Mouse (Mus musculus): ENCODE data around the gene Ankrd24. TPM values are rescaled to one million over a fixed set of nuclear protein-coding genes. Genes with fewer than 3 reads are reported as not detected.
"Not testable (repeated sequence)": the region's sequence is repeated elsewhere in the genome, so short reads cannot be mapped to it uniquely, and the experiment has no call there.

Gene Ankrd24
- total and polyA plus RNA-seq, 3 experiments = 9.8 to 16.3 (median 13.4) TPM

DNA sequence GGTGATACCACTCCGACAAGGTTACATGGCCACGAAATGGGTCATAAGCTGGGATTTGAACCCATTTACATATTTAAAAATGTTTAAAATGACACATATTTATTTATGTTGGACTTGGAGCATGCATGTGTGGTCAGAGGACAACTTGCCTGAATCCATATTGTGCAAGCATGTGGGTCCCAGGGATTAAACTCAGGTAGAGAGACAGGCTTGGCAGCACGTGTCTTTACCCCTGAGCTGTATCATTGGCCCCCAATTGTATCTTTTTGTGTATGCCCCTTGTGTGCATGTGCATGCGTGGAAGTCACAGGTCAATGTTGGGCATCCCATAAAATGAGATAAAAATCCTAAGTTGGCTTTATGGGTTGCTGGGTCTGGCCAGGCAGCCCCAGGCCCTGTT is 17.1 kb downstream of the Ankrd24 start:
- H3K4me1 ChIP-seq (ENCODE audit: insufficient read depth, low read depth, low read length) = peaks cover 59% of the 10 kb centered on the region
- H3K27me3 ChIP-seq (ENCODE audit: insufficient read depth, low read length) = no peaks in the 10 kb centered on the region
- TF ChIP-seq CTCF (IDR thresholded peaks at IDR 0.05; ENCODE audit: low read depth, low read length) = no peak
- no peak for TF ChIP-seq GATA2 (IDR thresholded peaks at IDR 0.05; ENCODE audit: borderline replicate concordance, low read depth, low read length)
- TF ChIP-seq POLR2AphosphoS5 (IDR thresholded peaks at IDR 0.05; ENCODE audit: insufficient replicate concordance, low read depth, low read length) = no peak
- no peak for TF ChIP-seq TAL1 (conservative IDR thresholded peaks at IDR 0.05; ENCODE audit: low read depth, low read length)
- ATAC-seq (ENCODE audit: extremely low read depth, insufficient number of reproducible peaks, low FRiP score, poor library complexity, severe bottlenecking) = no peak
- DNase-seq (ENCODE audit: low spot score) = no peak
- no peak overlapping the region for H3K4me3 ChIP-seq (ENCODE audit: low read depth, low read length)
- peaks cover 44% of the 10 kb centered on the region for H3K36me3 ChIP-seq (replicated peaks)
- 0 out of 2 replicates have a peak, but pooled peaks cover 2% of the 10 kb centered on the region for H3K9me3 ChIP-seq (replicated peaks)

DNA sequence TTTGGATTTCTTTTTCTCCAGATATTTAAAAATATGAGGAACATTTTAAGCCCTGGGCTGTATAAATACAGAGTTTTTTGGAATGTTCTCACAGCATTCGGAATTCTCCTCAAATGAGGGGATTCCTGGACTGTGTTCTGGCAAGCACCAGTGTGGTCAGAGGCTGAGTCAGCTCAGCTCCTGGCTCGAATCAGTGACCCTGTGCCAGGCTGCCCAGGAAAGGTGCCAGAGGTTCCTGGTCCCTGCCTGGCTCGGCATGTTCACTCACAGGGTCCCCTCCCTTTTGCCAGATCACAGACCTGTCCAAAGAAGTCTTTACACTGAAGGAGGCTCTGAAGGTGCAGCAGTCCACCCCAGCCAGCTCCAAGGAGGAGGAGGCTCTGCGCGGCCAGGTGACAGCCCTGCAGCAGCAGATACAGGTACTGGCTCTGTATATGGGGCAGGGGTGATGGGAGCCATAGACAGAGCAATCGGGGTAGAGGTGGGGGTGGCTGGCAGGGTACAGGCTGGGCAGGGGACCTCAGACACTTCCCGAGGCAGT is 17.7 kb downstream of the Ankrd24 start:
- Histone ChIP-seq H3K9me3 (replicated peaks) (0 out of 2 replicates have a peak, but pooled peaks cover 2% of the 10 kb centered on the region), H3K4me3 (ENCODE audit: low read depth, low read length) (no peak overlapping the region), H3K4me1 (ENCODE audit: insufficient read depth, low read depth, low read length) (peaks cover 61% of the 10 kb centered on the region), H3K27me3 (ENCODE audit: insufficient read depth, low read length) (no peaks in the 10 kb centered on the region), H3K36me3 (replicated peaks) (peaks cover 45% of the 10 kb centered on the region)
- TF ChIP-seq GATA1 (IDR thresholded peaks at IDR 0.05; ENCODE audit: borderline replicate concordance, low read length) (no peak), POLR2AphosphoS5 (IDR thresholded peaks at IDR 0.05; ENCODE audit: insufficient replicate concordance, low read depth, low read length) (no peak), GATA2 (IDR thresholded peaks at IDR 0.05; ENCODE audit: borderline replicate concordance, low read depth, low read length) (no peak), TAL1 (conservative IDR thresholded peaks at IDR 0.05; ENCODE audit: low read depth, low read length) (no peak), CTCF (IDR thresholded peaks at IDR 0.05; ENCODE audit: low read depth, low read length) (no peak; the same call in 1 of the 2 replicates)
- DNase-seq (ENCODE audit: low spot score) (no peak), ATAC-seq (ENCODE audit: extremely low read depth, insufficient number of reproducible peaks, low FRiP score, poor library complexity, severe bottlenecking) (no peak)

DNA sequence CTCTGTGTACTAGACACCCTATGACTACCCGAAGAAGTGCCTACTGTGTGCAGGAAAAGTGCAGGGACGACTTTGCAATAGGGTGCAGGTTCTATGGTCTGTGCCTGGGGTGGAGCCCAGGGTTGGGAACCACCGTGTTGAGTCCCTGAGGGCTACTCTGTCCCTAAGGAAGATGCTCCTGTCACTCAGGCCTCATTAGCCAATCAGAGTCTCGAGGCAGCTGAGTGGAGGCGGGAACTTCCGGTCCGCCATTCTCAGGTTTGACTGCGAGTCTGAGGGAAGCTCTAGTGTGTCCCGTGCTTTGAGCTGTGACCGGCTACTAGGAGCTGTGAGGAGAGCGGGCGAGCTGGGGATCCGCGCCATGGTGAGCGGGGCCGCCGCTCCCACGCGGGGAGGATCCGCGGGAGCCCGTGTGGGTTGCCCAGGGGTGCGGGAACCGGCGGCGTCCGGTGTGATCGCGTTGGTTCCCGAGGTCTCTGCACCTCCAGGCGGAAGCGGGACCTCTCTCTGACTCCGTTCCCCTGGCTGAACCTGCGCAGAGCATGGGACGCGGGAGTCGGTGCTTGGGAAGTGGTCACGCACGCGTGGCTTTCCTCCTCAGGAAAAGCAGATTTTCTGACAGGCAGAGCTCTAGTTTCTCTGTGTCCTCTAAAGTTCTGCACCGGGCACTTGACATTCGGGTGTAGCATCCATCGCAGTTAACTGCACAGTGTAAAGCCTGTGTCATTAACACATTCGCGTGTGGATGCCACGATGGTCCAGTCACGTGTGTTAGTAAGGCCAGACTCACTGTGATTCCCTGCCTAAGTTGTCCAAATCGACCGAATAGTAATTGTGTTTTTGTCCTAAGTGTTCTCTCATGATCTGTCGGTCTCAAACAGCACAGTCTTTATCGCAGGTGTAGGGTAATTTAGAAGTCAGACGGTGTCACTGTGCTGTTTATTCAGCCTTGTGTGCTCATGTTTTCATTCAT is 20.7 kb downstream of the Ankrd24 start, which contains the start of gene Gm10778:
Gm10778 (plus strand) TSS at position 257 of the 973 bp plus-strand sequence.
- H3K27me3 ChIP-seq (ENCODE audit: insufficient read depth, low read length); H3K9me3 ChIP-seq (replicated peaks): not testable (repeated sequence)
- peaks cover 36% of the 10 kb centered on the region for H3K4me1 ChIP-seq (ENCODE audit: insufficient read depth, low read depth, low read length)
- H3K4me3 ChIP-seq (ENCODE audit: low read depth, low read length) = peak within 1 kb of the TSS; percentile 73
- peaks cover 56% of the 10 kb centered on the region for H3K36me3 ChIP-seq (replicated peaks)
- DNase-seq (ENCODE audit: low spot score) (peak; percentile 89), ATAC-seq (ENCODE audit: extremely low read depth, insufficient number of reproducible peaks, low FRiP score, poor library complexity, severe bottlenecking) (peak; percentile 99)

DNA sequence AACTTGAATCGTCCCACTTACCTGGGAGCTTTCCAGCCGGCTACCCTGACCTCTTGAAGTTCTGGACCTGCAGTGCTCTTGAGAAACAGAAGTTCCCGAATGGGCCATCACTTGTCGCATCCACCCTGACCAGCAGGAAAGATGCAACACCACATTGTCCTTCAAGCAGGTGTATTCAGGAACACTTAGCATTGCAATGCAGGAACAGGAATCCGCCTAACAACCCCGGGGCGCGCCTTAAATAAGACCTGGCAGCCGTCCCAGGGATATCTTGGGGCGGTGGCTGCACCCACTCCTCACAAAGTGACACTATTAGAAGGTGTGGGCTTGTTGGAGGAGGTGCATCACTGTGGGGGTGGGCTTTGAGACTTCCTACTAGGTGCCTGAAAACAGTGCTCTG is 26.8 kb downstream of the Ankrd24 start:
- no peak for TF ChIP-seq GATA1 (IDR thresholded peaks at IDR 0.05; ENCODE audit: borderline replicate concordance, low read length)
- no peak for TF ChIP-seq GATA2 (IDR thresholded peaks at IDR 0.05; ENCODE audit: borderline replicate concordance, low read depth, low read length)
- no peak for TF ChIP-seq CTCF (IDR thresholded peaks at IDR 0.05; ENCODE audit: low read depth, low read length)
- TF ChIP-seq POLR2AphosphoS5 (IDR thresholded peaks at IDR 0.05; ENCODE audit: insufficient replicate concordance, low read depth, low read length) = no peak
- TF ChIP-seq TAL1 (conservative IDR thresholded peaks at IDR 0.05; ENCODE audit: low read depth, low read length) = no peak
- peaks cover 41% of the 10 kb centered on the region for H3K9me3 ChIP-seq (replicated peaks)
- peaks cover 71% of the 10 kb centered on the region for H3K36me3 ChIP-seq (replicated peaks)
- ATAC-seq (ENCODE audit: extremely low read depth, insufficient number of reproducible peaks, low FRiP score, poor library complexity, severe bottlenecking) (no peak), DNase-seq (ENCODE audit: low spot score) (no peak)
- no peaks in the 10 kb centered on the region for H3K27me3 ChIP-seq (ENCODE audit: insufficient read depth, low read length)
- H3K4me3 ChIP-seq (ENCODE audit: low read depth, low read length) = no peak overlapping the region
- H3K4me1 ChIP-seq (ENCODE audit: insufficient read depth, low read depth, low read length) = peaks cover 7% of the 10 kb centered on the region

DNA sequence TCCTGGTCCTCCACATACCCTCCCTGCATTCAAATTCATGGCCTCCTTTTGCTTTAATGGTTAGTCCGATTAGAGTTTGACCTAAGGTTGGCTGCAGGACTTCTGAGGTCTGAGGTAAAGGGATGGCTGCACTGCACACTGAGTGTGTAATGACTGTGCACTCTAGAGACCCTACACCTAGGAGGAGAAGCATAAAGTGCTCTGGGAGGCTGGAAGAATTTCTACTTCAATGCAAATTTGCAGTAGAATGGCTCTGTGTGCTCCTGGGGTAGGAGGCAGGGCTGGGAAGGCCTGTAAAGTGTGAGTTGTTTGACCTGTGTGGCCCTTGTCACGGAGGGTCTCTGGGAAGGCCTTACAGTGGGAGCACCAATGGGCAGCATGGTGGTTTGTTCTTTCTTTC is 27.8 kb downstream of the Ankrd24 start:
- H3K27me3 ChIP-seq (ENCODE audit: insufficient read depth, low read length) = no peaks in the 10 kb centered on the region
- no peaks in the 10 kb centered on the region for H3K4me1 ChIP-seq (ENCODE audit: insufficient read depth, low read depth, low read length)
- ATAC-seq (ENCODE audit: extremely low read depth, insufficient number of reproducible peaks, low FRiP score, poor library complexity, severe bottlenecking) = no peak
- H3K4me3 ChIP-seq (ENCODE audit: low read depth, low read length) = no peak overlapping the region
- peaks cover 61% of the 10 kb centered on the region for H3K36me3 ChIP-seq (replicated peaks)
- H3K9me3 ChIP-seq (replicated peaks) = peaks cover 40% of the 10 kb centered on the region
- TF ChIP-seq GATA2 (IDR thresholded peaks at IDR 0.05; ENCODE audit: borderline replicate concordance, low read depth, low read length) (no peak), GATA1 (IDR thresholded peaks at IDR 0.05; ENCODE audit: borderline replicate concordance, low read length) (no peak), TAL1 (conservative IDR thresholded peaks at IDR 0.05; ENCODE audit: low read depth, low read length) (no peak), CTCF (IDR thresholded peaks at IDR 0.05; ENCODE audit: low read depth, low read length) (no peak), POLR2AphosphoS5 (IDR thresholded peaks at IDR 0.05; ENCODE audit: insufficient replicate concordance, low read depth, low read length) (no peak)
- DNase-seq (ENCODE audit: low spot score) = no peak

DNA sequence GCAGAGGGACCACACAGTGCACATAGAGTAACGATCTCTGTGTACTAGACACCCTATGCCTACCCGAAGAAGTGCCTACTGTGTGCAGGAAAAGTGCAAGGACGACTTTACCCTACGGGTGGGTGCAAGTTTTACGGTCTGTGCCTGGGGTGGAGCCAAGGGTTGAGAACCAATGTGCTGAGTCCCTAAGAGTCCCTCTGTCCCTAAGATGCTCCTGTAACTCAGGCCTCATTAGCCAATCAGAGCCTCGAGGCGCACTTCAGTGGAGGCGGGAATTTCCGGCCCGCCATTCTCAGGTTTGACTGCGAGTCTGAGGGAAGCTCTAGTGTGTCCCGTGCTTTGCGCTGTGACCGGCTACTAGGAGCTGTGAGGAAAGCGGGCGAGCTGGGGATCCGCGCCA is 58.8 kb downstream of the Ankrd24 start:
- ATAC-seq (ENCODE audit: extremely low read depth, insufficient number of reproducible peaks, low FRiP score, poor library complexity, severe bottlenecking); H3K36me3 ChIP-seq (replicated peaks); H3K27me3 ChIP-seq (ENCODE audit: insufficient read depth, low read length); H3K4me3 ChIP-seq (ENCODE audit: low read depth, low read length); DNase-seq (ENCODE audit: low spot score); H3K4me1 ChIP-seq (ENCODE audit: insufficient read depth, low read depth, low read length); H3K9me3 ChIP-seq (replicated peaks): not testable (repeated sequence)

Other genes starting within 250 kb of the Ankrd24 start
- gene Dohh, start 244.1 kb upstream of the Ankrd24 start, total RNA-seq (2014; fragmentation: Nextera tagmentation) = 9.6 and 11.9 TPM in 2 replicates
- 60.4 and 69.7 TPM in 2 replicates for gene Dohh, start 244.1 kb upstream of the Ankrd24 start, total RNA-seq (2017)
- gene Dohh, start 244.1 kb upstream of the Ankrd24 start, polyA plus RNA-seq (2012) = 186 and 220 TPM in 2 replicates
- gene Gm48551, start 244.1 kb upstream of the Ankrd24 start, total RNA-seq (2014; fragmentation: Nextera tagmentation) = 1.1 TPM in 1 of 2 replicates, not detected in the other
- gene Gm48551, start 244.1 kb upstream of the Ankrd24 start, total RNA-seq (2017) = 2.6 and 4.1 TPM in 2 replicates
- gene Gm48551, start 244.1 kb upstream of the Ankrd24 start, polyA plus RNA-seq (2012) = 0.72 and 1.3 TPM in 2 replicates
- 1.2 and 3.1 TPM in 2 replicates for gene Gm48552, start 239.5 kb upstream of the Ankrd24 start, total RNA-seq (2014; fragmentation: Nextera tagmentation)
- 0.38 and 0.93 TPM in 2 replicates for gene Gm48552, start 239.5 kb upstream of the Ankrd24 start, total RNA-seq (2017)
- 7.2 and 7.4 TPM in 2 replicates for gene Gm48552, start 239.5 kb upstream of the Ankrd24 start, polyA plus RNA-seq (2012)
- 6.5 and 13.8 TPM in 2 replicates for gene Smim24, start 235.5 kb upstream of the Ankrd24 start, total RNA-seq (2014; fragmentation: Nextera tagmentation)
- gene Smim24, start 235.5 kb upstream of the Ankrd24 start, total RNA-seq (2017) = 1.9 and 3.5 TPM in 2 replicates
- gene Smim24, start 235.5 kb upstream of the Ankrd24 start, polyA plus RNA-seq (2012) = 1.6 and 1.8 TPM in 2 replicates
- 6.9 and 9.5 TPM in 2 replicates for gene Nfic, start 172.9 kb upstream of the Ankrd24 start, total RNA-seq (2014; fragmentation: Nextera tagmentation)
- 0.52 and 0.66 TPM in 2 replicates for gene Nfic, start 172.9 kb upstream of the Ankrd24 start, total RNA-seq (2017)
- gene Nfic, start 172.9 kb upstream of the Ankrd24 start, polyA plus RNA-seq (2012) = 16.1 and 19.3 TPM in 2 replicates
- gene Celf5, start 145.8 kb upstream of the Ankrd24 start, total RNA-seq (2014; fragmentation: Nextera tagmentation) = not detected in 2 replicates
- gene Celf5, start 145.8 kb upstream of the Ankrd24 start, total RNA-seq (2017) = 0.05 and 0.06 TPM in 2 replicates
- 0.05 and 0.09 TPM in 2 replicates for gene Celf5, start 145.8 kb upstream of the Ankrd24 start, polyA plus RNA-seq (2012)
- 58.2 and 72.3 TPM in 2 replicates for gene Ncln, start 132.1 kb upstream of the Ankrd24 start, total RNA-seq (2014; fragmentation: Nextera tagmentation)
- 35.5 and 50.1 TPM in 2 replicates for gene Ncln, start 132.1 kb upstream of the Ankrd24 start, total RNA-seq (2017)
- gene Ncln, start 132.1 kb upstream of the Ankrd24 start, polyA plus RNA-seq (2012) = 154 and 179 TPM in 2 replicates
- gene S1pr4, start 128.4 kb upstream of the Ankrd24 start, total RNA-seq (2014; fragmentation: Nextera tagmentation) = not detected in 2 replicates
- 1.6 and 1.9 TPM in 2 replicates for gene S1pr4, start 128.4 kb upstream of the Ankrd24 start, total RNA-seq (2017)
- gene S1pr4, start 128.4 kb upstream of the Ankrd24 start, polyA plus RNA-seq (2012) = 0.75 and 1.00 TPM in 2 replicates
- gene Gna15, start 104.3 kb upstream of the Ankrd24 start, total RNA-seq (2014; fragmentation: Nextera tagmentation) = 20.9 and 22.5 TPM in 2 replicates
- 20.1 and 21.5 TPM in 2 replicates for gene Gna15, start 104.3 kb upstream of the Ankrd24 start, total RNA-seq (2017)
- gene Gna15, start 104.3 kb upstream of the Ankrd24 start, polyA plus RNA-seq (2012) = 16.5 TPM in 2 replicates
- gene Gna11, start 83.3 kb upstream of the Ankrd24 start, total RNA-seq (2014; fragmentation: Nextera tagmentation) = 6.4 and 6.5 TPM in 2 replicates
- 8.4 and 9.7 TPM in 2 replicates for gene Gna11, start 83.3 kb upstream of the Ankrd24 start, total RNA-seq (2017)
- 13.0 and 14.0 TPM in 2 replicates for gene Gna11, start 83.3 kb upstream of the Ankrd24 start, polyA plus RNA-seq (2012)
- gene Aes, start 69.1 kb upstream of the Ankrd24 start, total RNA-seq (2014; fragmentation: Nextera tagmentation) = 396 and 400 TPM in 2 replicates
- 182 and 238 TPM in 2 replicates for gene Aes, start 69.1 kb upstream of the Ankrd24 start, total RNA-seq (2017)
- 1,535 and 1,925 TPM in 2 replicates for gene Aes, start 69.1 kb upstream of the Ankrd24 start, polyA plus RNA-seq (2012)
- gene Tle2, start 54.0 kb upstream of the Ankrd24 start, total RNA-seq (2014; fragmentation: Nextera tagmentation) = 0.45 and 1.8 TPM in 2 replicates
- gene Tle2, start 54.0 kb upstream of the Ankrd24 start, total RNA-seq (2017) = 1.5 and 2.5 TPM in 2 replicates
- gene Tle2, start 54.0 kb upstream of the Ankrd24 start, polyA plus RNA-seq (2012) = 3.3 and 3.6 TPM in 2 replicates
- gene Tle6, start 27.5 kb upstream of the Ankrd24 start, total RNA-seq (2014; fragmentation: Nextera tagmentation) = 42.7 and 44.3 TPM in 2 replicates
- 17.5 and 21.5 TPM in 2 replicates for gene Tle6, start 27.5 kb upstream of the Ankrd24 start, total RNA-seq (2017)
- gene Tle6, start 27.5 kb upstream of the Ankrd24 start, polyA plus RNA-seq (2012) = 28.8 and 49.5 TPM in 2 replicates
- gene BC025920, start 22.3 kb upstream of the Ankrd24 start, total RNA-seq (2014; fragmentation: Nextera tagmentation) = 6.7 and 6.8 TPM in 2 replicates
- gene BC025920, start 22.3 kb upstream of the Ankrd24 start, total RNA-seq (2017) = 3.3 and 4.3 TPM in 2 replicates
- gene BC025920, start 22.3 kb upstream of the Ankrd24 start, polyA plus RNA-seq (2012) = 0.40 and 0.50 TPM in 2 replicates
- 35.9 and 61.0 TPM in 2 replicates for gene Sirt6, start 743 bp upstream of the Ankrd24 start, total RNA-seq (2014; fragmentation: Nextera tagmentation)
- gene Sirt6, start 743 bp upstream of the Ankrd24 start, total RNA-seq (2017) = 6.0 and 6.6 TPM in 2 replicates
- 136 and 158 TPM in 2 replicates for gene Sirt6, start 743 bp upstream of the Ankrd24 start, polyA plus RNA-seq (2012)
- gene Gm10778, start 20.5 kb downstream of the Ankrd24 start, total RNA-seq (2014; fragmentation: Nextera tagmentation) = 11.1 and 11.8 TPM in 2 replicates
- gene Gm10778, start 20.5 kb downstream of the Ankrd24 start, total RNA-seq (2017) = 6.0 and 7.9 TPM in 2 replicates
- 0.10 and 0.34 TPM in 2 replicates for gene Gm10778, start 20.5 kb downstream of the Ankrd24 start, polyA plus RNA-seq (2012)
- 16.3 and 17.2 TPM in 2 replicates for gene Zfp433, start 76.3 kb downstream of the Ankrd24 start, total RNA-seq (2014; fragmentation: Nextera tagmentation)
- gene Zfp433, start 76.3 kb downstream of the Ankrd24 start, total RNA-seq (2017) = 15.8 and 16.4 TPM in 2 replicates
- 0.31 and 0.87 TPM in 2 replicates for gene Zfp433, start 76.3 kb downstream of the Ankrd24 start, polyA plus RNA-seq (2012)
- 4.8 and 11.8 TPM in 2 replicates for gene Gm3055, start 142.6 kb downstream of the Ankrd24 start, total RNA-seq (2014; fragmentation: Nextera tagmentation)
- 5.5 and 7.1 TPM in 2 replicates for gene Gm3055, start 142.6 kb downstream of the Ankrd24 start, total RNA-seq (2017)
- gene Gm3055, start 142.6 kb downstream of the Ankrd24 start, polyA plus RNA-seq (2012) = not detected in 2 replicates
- 5.8 and 7.0 TPM in 2 replicates for gene Gm4767, start 183.6 kb downstream of the Ankrd24 start, total RNA-seq (2014; fragmentation: Nextera tagmentation)
- gene Gm4767, start 183.6 kb downstream of the Ankrd24 start, total RNA-seq (2017) = 1.5 and 2.0 TPM in 2 replicates
- not detected in 2 replicates for gene Gm4767, start 183.6 kb downstream of the Ankrd24 start, polyA plus RNA-seq (2012)
- gene Gm32687, start 235.4 kb downstream of the Ankrd24 start, total RNA-seq (2014; fragmentation: Nextera tagmentation) = not detected in 2 replicates
- 0.11 TPM in 1 of 2 replicates, not detected in the other for gene Gm32687, start 235.4 kb downstream of the Ankrd24 start, total RNA-seq (2017)
- not detected in 2 replicates for gene Gm32687, start 235.4 kb downstream of the Ankrd24 start, polyA plus RNA-seq (2012)

Measured in G1E (cell line).